ENCODE assay signal across 9 mouse cellular contexts in the genomic region with DNA sequence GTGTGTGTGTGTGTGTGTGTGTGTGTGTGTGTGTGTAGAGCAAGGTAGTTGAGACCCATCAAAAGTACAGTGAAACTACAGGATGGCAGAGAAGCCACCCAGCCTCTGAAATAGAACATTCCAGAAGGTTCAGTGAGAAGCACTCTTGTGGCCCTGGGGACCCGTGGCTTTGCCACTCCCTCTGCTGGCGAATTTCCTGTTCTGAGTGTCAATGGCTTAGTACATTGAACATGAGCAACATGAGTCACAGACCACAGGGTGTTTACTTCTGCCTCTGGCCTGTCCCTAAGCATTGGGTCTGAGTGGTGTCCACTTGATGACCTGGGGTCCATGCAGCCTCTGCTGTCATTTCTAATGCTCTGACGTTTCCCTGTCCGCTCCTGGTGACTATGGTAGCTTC. TPM values are rescaled to one million over a fixed set of nuclear protein-coding genes. Genes with fewer than 3 reads are reported as not detected.
DNase-seq lines count a peak whose midpoint lies in the region; ATAC-seq and TF ChIP-seq lines count a peak whose summit lies in the region.
"Had no signal": no experiment of that assay in that cellular context is flagged by ENCODE, and none has a peak within 500 bp of the region (broad histone marks: within the 10 kb centered on the region; RNA-seq: fewer than 3 reads in every experiment).

No protein-coding gene starts in this region.

- H3K27me3 ChIP-seq in hindbrain, embryonic 14.5 days (ENCODE audit: control insufficient read depth, insufficient read depth, low read length), result no peaks in the 10 kb centered on the region
- no peaks in the 10 kb centered on the region for H3K27me3 ChIP-seq in hindbrain, embryonic 11.5 days (ENCODE audit: control insufficient read depth, insufficient read depth, low read length)
- H3K27me3 ChIP-seq: heart, embryonic 15.5 days had no signal

- H3K9me3 ChIP-seq in hindbrain, embryonic 14.5 days (ENCODE audit: control insufficient read depth, low read length), result no peaks in the 10 kb centered on the region
- no peaks in the 10 kb centered on the region for H3K9me3 ChIP-seq in hindbrain, embryonic 11.5 days (ENCODE audit: control insufficient read depth, low read length)
- H3K9me3 ChIP-seq: heart, embryonic 15.5 days had no signal

- no peak overlapping the region for H3K4me3 ChIP-seq in hindbrain, embryonic 14.5 days (replicated peaks; ENCODE audit: low read length)
- H3K4me3 ChIP-seq in hindbrain, embryonic 11.5 days (ENCODE audit: low read depth, low read length), result no peak overlapping the region
- no peak overlapping the region for H3K4me3 ChIP-seq in cortical plate, adult 2 months (ENCODE audit: insufficient read depth, low read length)
- H3K4me3 ChIP-seq: heart, embryonic 15.5 days had no signal

- TF ChIP-seq POLR2A in cortical plate, adult 2 months (IDR thresholded peaks at IDR 0.05; ENCODE audit: extremely low read depth, insufficient read depth, low read length), result no peak

- no peak for ATAC-seq in hindbrain, embryonic 14.5 days (ENCODE audit: low FRiP score)
- ATAC-seq in hindbrain, embryonic 11.5 days (ENCODE audit: low FRiP score), result no peak

- no peak overlapping the region for H3K4me2 ChIP-seq in hindbrain, embryonic 14.5 days (replicated peaks)
- H3K4me2 ChIP-seq in hindbrain, embryonic 11.5 days (replicated peaks; ENCODE audit: low read depth, low read length), result no peak overlapping the region
- H3K4me2 ChIP-seq: heart, embryonic 15.5 days had no signal

- TF ChIP-seq CTCF in cortical plate, adult 2 months (IDR thresholded peaks at IDR 0.05; ENCODE audit: extremely low read depth, insufficient read depth, low read length), result peak; percentile 16; the same call in 1 of the 2 replicates

- H3K9ac ChIP-seq in hindbrain, embryonic 14.5 days, result no peak overlapping the region
- H3K9ac ChIP-seq in hindbrain, embryonic 11.5 days (ENCODE audit: low read depth, low read length), result no peak overlapping the region
- H3K9ac ChIP-seq: heart, embryonic 15.5 days had no signal

- H3K36me3 ChIP-seq in hindbrain, embryonic 14.5 days (replicated peaks; ENCODE audit: control insufficient read depth, insufficient read depth), result no peaks in the 10 kb centered on the region
- H3K36me3 ChIP-seq in hindbrain, embryonic 11.5 days (ENCODE audit: control insufficient read depth, insufficient read depth, low read length), result no peaks in the 10 kb centered on the region
- H3K36me3 ChIP-seq: heart, embryonic 15.5 days had no signal

- 0 out of 2 replicates have a peak overlapping the region, but pooled peaks have one; percentile 67 for H3K27ac ChIP-seq in hindbrain, embryonic 14.5 days
- no peak overlapping the region for H3K27ac ChIP-seq in hindbrain, embryonic 11.5 days (ENCODE audit: low read depth, low read length)
- H3K27ac ChIP-seq in cortical plate, adult 2 months (ENCODE audit: insufficient read depth, low read length), result no peak overlapping the region
- H3K27ac ChIP-seq: heart, embryonic 15.5 days had no signal

- no peak for DNase-seq in hindbrain, embryonic 14.5 days (ENCODE audit: low spot score)
- DNase-seq in hindbrain, embryonic 11.5 days (ENCODE audit: low spot score), result no peak
- peak; percentile 80 for DNase-seq in CD4-positive, CD25-positive, alpha-beta regulatory T cell, adult 2 months (ENCODE audit: low read depth, low spot score)
- peak; percentile 74 for DNase-seq in induced T-regulatory cell, adult 2 months (ENCODE audit: low read depth)
- DNase-seq in naive thymus-derived CD4-positive, alpha-beta T cell, adult 2 months (ENCODE audit: low read depth), result peak; percentile 73
- DNase-seq in retina, embryonic 14.5 days (ENCODE audit: low spot score), result no peak
- no peak for DNase-seq in right cerebral cortex, postnatal 25 days

- WGBS in hindbrain, embryonic 14.5 days, result 83% methylated on average over 4 of the region's 4 CpGs
- WGBS in hindbrain, embryonic 11.5 days, result 76% methylated on average over 4 of the region's 4 CpGs

- peaks cover 26% of the 10 kb centered on the region for H3K4me1 ChIP-seq in hindbrain, embryonic 14.5 days (replicated peaks; ENCODE audit: control insufficient read depth, insufficient read depth, low read length)
- H3K4me1 ChIP-seq in hindbrain, embryonic 11.5 days (replicated peaks; ENCODE audit: control insufficient read depth, insufficient read depth, low read length), result peaks cover 15% of the 10 kb centered on the region
- peaks cover 12% of the 10 kb centered on the region for H3K4me1 ChIP-seq in cortical plate, adult 2 months (ENCODE audit: control insufficient read depth, insufficient read depth, low read length)

RNA-seq across cellular contexts. Expression of a gene that starts 28.6 kb away (rescaled TPM):
- 22.6 and 25.0 TPM in 2 replicates for polyA plus RNA-seq in hindbrain, embryonic 14.5 days (2014; fragmentation: Nextera tagmentation; extraction: Ambion mirVana)
- polyA plus RNA-seq in hindbrain, embryonic 11.5 days (2014; fragmentation: Nextera tagmentation; extraction: Ambion mirVana), result 25.1 and 29.2 TPM in 2 replicates
- polyA plus RNA-seq in cortical plate, adult 2 months (2012; rRNA removed), result 29.8 and 38.2 TPM in 2 replicates

Comparison
In these comparisons a context has a peak if more than half of its experiments do, and no peak if none do; other contexts are left out.
1. DNase-seq: peak in CD4-positive, CD25-positive, alpha-beta regulatory T cell, adult 2 months (single experiment), induced T-regulatory cell, adult 2 months (single experiment) and naive thymus-derived CD4-positive, alpha-beta T cell, adult 2 months (single experiment); none in hindbrain, embryonic 14.5 days (single experiment), hindbrain, embryonic 11.5 days (single experiment), retina, embryonic 14.5 days (single experiment) and right cerebral cortex, postnatal 25 days (single experiment).